Mouse (Mus musculus) CH12F3 (cell line): Measurements from ENCODE around the gene Zfp551.

Experiments
- in situ Hi-C: fragments of 300-500 bp; cut with MboI; formaldehyde crosslinking; loops from 2 replicates; pipeline ENCODE4 v1.14.3; 2020; ENCODE audit warnings: low sequenced_read_pairs

The Zfp551 gene

DNA sequence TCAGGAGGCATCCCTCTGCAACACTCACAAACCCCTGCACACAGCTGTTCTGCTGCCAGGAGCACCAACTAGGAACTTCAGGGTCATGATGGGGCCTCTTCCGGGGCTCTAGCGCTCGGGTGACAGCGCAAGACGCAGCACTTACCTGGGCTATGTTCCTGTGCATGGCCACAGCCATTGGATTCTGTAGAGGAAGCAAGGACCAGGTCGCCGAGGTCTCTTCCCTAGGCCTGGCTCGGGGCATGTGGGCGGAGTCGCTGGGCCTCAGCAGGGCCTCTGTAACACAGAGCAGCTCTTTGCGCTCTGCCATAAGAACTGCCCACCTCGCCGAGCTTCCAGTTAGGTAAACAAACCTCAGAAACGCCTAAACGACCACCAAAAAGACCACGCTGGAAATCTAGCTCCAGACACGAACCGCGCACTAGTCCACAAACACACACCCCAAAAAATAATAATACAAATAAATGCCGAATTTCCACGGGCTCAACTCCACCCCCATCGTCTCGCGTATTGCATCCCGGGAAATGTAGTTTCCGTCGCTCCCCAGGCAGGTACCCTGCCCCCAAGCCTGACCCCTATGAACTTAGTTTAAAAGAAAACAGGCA, at the start of gene Zfp551:
Zfp551 (minus strand) TSS at position 507 of the 605 bp plus-strand sequence.
- in situ Hi-C loops = no loop called here

DNA sequence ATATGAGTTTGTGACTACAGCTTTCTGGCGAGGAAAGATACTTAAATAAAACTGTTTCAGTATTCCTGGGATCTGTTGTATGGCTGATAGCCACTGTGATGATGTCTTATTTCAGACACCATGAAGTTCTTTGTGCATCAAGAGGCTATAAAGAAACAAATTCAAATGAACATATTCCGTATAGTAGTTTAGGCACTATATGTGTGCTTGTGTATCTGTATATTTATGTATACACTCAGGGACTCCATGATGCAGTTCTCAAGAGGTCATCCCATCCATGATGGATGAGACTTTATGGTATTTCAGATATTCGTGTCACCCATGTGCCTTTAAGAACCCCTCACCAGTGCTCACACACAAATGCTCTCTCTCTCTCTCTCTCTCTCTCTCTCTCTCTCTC, 304 bp upstream of the Zfp551 start:
- in situ Hi-C loops = no loop called here

DNA sequence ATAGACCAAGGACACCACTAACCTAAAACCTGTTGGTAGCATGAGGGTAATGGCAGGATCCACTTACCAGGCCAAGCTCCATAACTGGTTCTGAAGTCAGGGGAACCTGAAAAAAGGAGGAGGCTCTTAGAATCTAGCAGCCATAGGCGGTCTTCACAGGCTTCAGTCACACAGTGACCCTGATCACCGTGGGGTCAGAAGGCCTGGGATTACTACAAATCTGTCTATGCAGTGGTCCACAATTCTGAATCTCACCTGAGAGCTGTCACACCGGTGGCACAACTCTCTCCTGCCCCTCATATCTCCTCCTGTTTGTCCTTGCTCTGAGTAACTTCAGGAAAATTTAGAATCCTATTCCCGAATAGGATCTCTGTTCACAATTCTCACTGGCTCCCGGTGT, 810 bp downstream of the Zfp551 start:
- in situ Hi-C loops = no loop called here

DNA sequence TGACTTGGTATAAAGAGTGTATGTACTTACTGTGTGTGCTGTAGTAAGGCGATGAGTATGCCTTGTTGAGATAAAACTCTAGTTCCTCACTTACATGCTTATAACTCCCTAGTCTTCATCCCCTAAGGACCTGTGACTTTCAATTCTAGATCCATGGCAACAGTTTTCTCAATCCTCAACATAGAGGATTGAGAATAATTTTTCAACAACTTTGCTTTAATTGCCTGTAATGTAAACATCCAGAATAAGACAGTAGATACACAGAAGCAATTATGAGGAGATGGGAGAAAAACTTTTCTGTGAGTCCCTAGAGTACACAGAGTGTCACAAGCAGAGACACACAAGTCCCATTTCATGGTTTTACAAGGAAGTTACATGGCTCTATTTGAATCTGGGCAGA, 53.4 kb downstream of the Zfp551 start, which contains the start of gene Vmn1r84:
Vmn1r84 (minus strand) TSS at position 101 of the 400 bp plus-strand sequence.
- in situ Hi-C loops = no loop called here
